Mouse (Mus musculus) ES-E14 (cell line): ENCODE measurements around the gene Vmn2r44.
"Not testable (repeated sequence)": the region's sequence is repeated elsewhere in the genome, so short reads cannot be mapped to it uniquely, and the experiment has no call there.

Experiments used
- MAFK ChIP-seq: IDR thresholded peaks from 2 replicates; pipeline ENCODE4 v1.6.1; 2014; ENCODE audit warnings: mild to moderate bottlenecking, low read depth, low read length, inconsistent platforms; ENCODE audit not compliant: insufficient read depth
- ZC3H11A ChIP-seq: IDR thresholded peaks from 2 replicates; pipeline ENCODE4 v1.6.1; 2012; ENCODE audit warnings: low read depth, mild to moderate bottlenecking, inconsistent platforms, low read length, borderline replicate concordance
- ZNF384 ChIP-seq: IDR thresholded peaks from 2 replicates; pipeline ENCODE4 v1.6.1; 2012; ENCODE audit warnings: low read depth, low read length, inconsistent platforms

GRCm38 (mm10) chr7:8357879-8358278 is 25.3 kb downstream of the Vmn2r44 start:
- not testable (repeated sequence) for TF ChIP-seq ZC3H11A, ZNF384, MAFK
